Mouse (Mus musculus) erythroblast, embryonic 14.5 days (primary cell): Measurements from ENCODE around the gene Fbxo45. TPM values are rescaled to one million over a fixed set of nuclear protein-coding genes. Genes with fewer than 3 reads are reported as not detected.
A peak's percentile ranks its signal among the peaks of the same experiment; 100 is the strongest.
"Not testable (repeated sequence)": the region's sequence is repeated elsewhere in the genome, so short reads cannot be mapped to it uniquely, and the experiment has no call there.

Source experiments
- H3K27me3 ChIP-seq: 2 replicates; pipeline ENCODE4 v1.6.1; 2012; ENCODE audit warnings: inconsistent platforms; ENCODE audit not compliant: control insufficient read depth
- H3K36me3 ChIP-seq: 2 replicates; pipeline ENCODE4 v1.6.1; 2012; ENCODE audit warnings: mild to moderate bottlenecking, inconsistent platforms; ENCODE audit not compliant: control insufficient read depth
- H3K4me1 ChIP-seq: 2 replicates; pipeline ENCODE4 v1.6.1; 2012; ENCODE audit warnings: inconsistent platforms; ENCODE audit not compliant: control insufficient read depth
- H3K4me3 ChIP-seq: replicated peaks from 2 replicates; pipeline ENCODE3; 2012; ENCODE audit warnings: moderate library complexity, mild to moderate bottlenecking, inconsistent platforms
- H3K9me3 ChIP-seq: 2 replicates; pipeline ENCODE4 v1.6.1; 2012; ENCODE audit warnings: low read length, inconsistent platforms, mixed read lengths; ENCODE audit not compliant: control insufficient read depth
- GATA1 ChIP-seq: IDR thresholded peaks from 2 replicates; pipeline ENCODE4 v1.6.1; 2012; ENCODE audit warnings: low read length, inconsistent platforms, mixed read lengths
- TAL1 ChIP-seq: IDR thresholded peaks from 3 replicates; pipeline ENCODE4 v1.6.1; 2012; ENCODE audit warnings: low read length, inconsistent platforms, mixed read lengths
- polyA plus RNA-seq: library from polyadenylated mRNA; stranded (reverse); fragments of >175 nt; gene quantifications from 2 replicates; pipeline ENCODE4 v1.2.3, GENCODE M21; 2012

The Fbxo45 gene
- polyA plus RNA-seq, 1 experiment = 0.35 TPM

DNA sequence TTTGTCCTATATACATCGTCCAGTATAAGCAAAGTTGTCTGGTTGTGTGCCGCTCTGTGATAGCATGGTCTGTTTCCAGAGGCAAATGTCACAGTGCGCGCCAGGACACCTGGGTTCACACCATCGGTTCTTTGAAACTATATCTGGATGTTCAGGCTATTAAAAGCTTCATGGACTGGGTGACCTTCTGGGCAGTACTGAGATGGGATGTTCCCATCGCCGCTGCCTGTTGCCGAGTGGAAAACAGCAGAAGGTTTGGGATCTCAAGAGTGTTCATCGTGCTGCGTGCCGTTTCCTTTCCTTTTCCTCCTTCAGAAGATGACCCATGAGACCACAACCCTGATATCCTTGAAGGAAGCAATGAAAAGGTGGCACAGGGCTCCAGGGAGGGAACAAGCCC lies 24.3 kb upstream of the Fbxo45 start, which contains the start of gene Smco1:
Gene Smco1, plus strand, starts transcription at position 178 of the 400 bp plus-strand sequence.
- no peaks in the 10 kb centered on the region for H3K36me3 ChIP-seq
- H3K4me3 ChIP-seq = no peak within 1 kb of the TSS
- H3K4me1 ChIP-seq = peaks cover 5% of the 10 kb centered on the region
- TF ChIP-seq TAL1 = no peak
- no peak for TF ChIP-seq GATA1
- no peaks in the 10 kb centered on the region for H3K9me3 ChIP-seq
- H3K27me3 ChIP-seq = peaks cover 6% of the 10 kb centered on the region

DNA sequence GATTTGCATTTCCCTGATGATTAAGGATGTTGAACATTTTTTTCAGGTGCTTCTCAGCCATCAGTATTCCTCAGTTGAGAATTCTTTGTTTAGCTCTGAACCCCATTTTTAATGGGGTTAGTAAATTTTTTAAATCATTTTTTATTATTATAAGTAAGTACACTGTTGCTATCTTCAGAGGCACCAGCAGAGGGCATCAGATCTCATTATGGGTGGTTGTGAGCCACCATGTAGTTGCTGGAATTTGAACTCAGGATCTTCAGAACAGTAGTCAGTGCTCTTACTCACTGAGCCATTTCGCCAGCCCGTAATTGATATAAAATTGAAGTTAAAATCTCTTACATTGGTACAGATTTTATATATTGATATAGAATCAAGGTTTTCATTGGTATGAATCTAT lies 17.3 kb upstream of the Fbxo45 start:
- not testable (repeated sequence) for H3K4me1 ChIP-seq, H3K4me3 ChIP-seq, H3K9me3 ChIP-seq, H3K27me3 ChIP-seq, H3K36me3 ChIP-seq

DNA sequence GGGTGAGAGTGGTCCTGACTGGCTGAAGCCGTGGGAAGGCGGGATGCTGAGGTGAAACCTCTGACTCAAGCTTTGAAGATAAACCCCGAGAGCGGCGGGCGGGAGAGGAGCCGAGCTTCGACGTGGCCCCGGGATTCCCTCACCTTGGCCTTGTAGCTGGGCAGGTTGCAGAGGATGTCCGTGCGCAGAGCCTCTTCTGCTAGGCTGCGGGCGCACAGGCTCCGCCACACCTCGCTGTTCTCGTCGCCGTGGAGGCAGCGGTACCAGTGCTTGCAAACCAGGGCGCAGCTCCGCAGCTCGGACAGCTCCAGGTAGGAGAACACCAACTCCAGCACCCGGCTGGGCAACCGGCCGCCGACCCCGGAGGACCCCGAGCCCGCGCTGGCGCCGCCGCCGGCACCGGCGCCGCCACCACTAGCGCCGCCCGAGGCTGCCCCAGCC lies 587 bp downstream of the Fbxo45 start:
- peaks cover 22% of the 10 kb centered on the region for H3K36me3 ChIP-seq
- H3K9me3 ChIP-seq = no peaks in the 10 kb centered on the region
- TF ChIP-seq TAL1 = no peak
- no peak for TF ChIP-seq GATA1
- H3K4me1 ChIP-seq = peaks cover 55% of the 10 kb centered on the region
- no peaks in the 10 kb centered on the region for H3K27me3 ChIP-seq
- H3K4me3 ChIP-seq = peak overlapping the region; percentile 97

DNA sequence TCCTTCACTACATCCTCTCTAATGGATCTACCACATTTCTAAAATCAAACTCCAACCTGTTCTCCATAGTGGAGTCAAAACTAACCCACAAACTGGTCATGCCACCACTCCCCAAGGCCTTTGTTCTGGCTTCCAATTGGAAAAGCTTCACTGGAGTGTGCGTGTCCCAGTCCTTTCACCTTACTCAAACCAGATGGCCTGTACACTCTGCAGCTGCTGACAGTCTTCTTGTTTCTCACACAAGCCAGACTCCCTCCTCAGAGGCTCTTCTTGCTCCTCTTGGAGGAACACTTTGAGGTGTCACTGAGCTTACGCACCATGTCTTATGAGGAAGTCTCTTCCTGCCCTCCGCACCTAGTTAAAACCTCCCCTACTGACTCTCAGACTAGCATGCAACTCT lies 3.1 kb downstream of the Fbxo45 start:
- no peak for TF ChIP-seq TAL1
- TF ChIP-seq GATA1 = no peak
- H3K27me3 ChIP-seq = no peaks in the 10 kb centered on the region
- H3K4me3 ChIP-seq = no peak overlapping the region
- peaks cover 44% of the 10 kb centered on the region for H3K4me1 ChIP-seq
- H3K36me3 ChIP-seq = peaks cover 27% of the 10 kb centered on the region
- no peaks in the 10 kb centered on the region for H3K9me3 ChIP-seq

DNA sequence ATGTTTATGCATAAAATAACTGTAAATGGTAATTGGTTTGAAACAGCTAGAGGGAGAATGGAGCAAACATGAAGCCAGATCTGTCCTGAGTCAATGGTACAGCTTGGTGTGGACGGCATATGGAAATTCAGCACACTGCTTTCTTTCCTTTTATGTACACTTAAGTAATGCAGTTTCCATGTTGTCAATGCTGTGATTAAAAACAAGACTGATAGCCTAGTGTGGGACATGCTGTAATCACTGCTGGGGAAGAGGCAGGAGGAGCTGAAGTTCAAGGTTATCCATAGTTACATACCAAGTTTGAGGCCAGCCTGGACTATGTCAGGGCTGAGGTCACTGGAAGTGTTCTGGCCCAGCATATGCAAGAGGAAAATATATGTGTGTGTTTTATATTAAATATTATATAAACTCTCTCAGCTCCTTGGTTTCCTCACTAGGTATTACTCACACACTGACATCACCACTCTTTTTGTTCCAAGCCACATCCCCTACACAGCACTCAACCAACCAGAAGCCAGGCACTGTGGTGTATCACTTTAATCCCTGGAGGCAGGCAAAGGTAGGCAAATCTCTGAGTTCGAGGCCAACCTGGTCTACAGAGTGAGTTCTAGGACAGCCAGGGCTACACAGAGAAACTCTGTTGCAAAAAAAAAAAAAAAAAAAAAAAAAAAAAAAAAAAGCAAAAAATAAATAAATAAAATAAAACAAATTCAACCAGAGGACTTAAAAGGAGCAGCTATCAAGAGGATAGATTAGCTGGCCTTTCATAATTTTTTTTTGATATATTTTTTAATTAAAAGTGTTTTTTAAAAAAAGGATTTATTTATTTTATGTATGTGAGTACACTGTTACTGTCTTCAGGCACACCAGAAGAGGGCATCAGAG lies 7.3 kb downstream of the Fbxo45 start:
- Histone ChIP-seq H3K27me3 (no peaks in the 10 kb centered on the region), H3K9me3 (no peaks in the 10 kb centered on the region), H3K4me3 (no peak overlapping the region), H3K36me3 (peaks cover 59% of the 10 kb centered on the region), H3K4me1 (peaks cover 17% of the 10 kb centered on the region)
- TF ChIP-seq GATA1 (no peak), TAL1 (no peak)

DNA sequence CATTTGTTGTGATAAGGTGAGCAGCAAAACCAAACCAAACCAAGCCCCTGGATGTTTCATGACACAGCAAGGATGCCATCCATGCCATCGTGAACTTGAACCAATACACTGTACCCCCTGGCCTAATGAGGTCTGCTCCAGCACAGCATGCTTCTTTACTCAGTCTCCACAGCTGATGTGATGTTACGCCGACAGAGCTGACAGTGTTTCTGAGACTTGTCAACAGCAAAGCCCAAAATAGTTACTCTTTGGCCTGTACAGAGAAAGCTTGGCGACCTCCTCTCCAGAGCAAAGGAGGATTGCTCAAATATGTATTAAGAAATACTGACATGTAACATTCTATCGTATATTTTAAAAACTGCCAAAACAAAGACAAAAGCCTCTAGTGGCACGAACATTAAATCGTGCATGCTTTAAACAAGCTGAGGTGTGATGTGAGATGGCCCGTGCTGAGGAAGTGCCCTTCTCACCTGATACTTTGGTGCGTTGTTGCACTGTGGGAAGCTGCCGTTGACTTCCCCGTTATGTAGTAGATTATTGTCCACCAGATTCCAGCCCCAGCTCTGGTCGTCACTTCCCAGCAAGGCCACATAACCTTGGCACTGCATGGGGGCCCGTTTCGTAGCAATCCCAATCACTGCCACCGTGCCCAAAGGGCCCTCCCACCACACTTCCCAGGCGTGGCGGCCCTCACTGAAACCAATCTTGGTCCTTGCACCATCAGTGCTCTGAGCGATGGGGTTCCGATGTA lies 8.9 kb downstream of the Fbxo45 start:
- Histone ChIP-seq H3K36me3 (peaks cover 67% of the 10 kb centered on the region), H3K9me3 (no peaks in the 10 kb centered on the region), H3K4me1 (peaks cover 5% of the 10 kb centered on the region), H3K27me3 (no peaks in the 10 kb centered on the region), H3K4me3 (no peak overlapping the region)
- no peak for TF ChIP-seq GATA1
- TF ChIP-seq TAL1 = no peak

DNA sequence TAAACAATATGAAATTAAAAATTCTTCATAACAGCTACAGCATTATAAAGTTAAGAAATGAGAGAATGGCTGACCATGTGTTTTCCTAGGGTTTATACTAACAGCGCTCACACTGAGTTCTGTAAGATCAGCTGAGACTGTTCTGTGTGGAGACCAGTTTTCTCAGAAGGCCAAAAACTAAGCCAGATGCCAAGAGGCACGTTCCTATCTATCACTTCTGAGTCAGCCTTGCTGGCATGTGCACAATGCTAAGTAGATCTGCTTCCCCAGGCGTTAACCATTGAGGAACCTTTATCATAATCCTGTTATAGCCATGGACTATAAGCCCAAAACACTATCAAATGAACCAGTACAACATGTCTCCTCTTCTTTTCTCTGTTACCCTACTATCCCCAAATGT lies 14.9 kb downstream of the Fbxo45 start:
- H3K27me3 ChIP-seq, H3K9me3 ChIP-seq, H3K4me1 ChIP-seq, H3K4me3 ChIP-seq: not testable (repeated sequence)
- H3K36me3 ChIP-seq = peaks cover 62% of the 10 kb centered on the region

DNA sequence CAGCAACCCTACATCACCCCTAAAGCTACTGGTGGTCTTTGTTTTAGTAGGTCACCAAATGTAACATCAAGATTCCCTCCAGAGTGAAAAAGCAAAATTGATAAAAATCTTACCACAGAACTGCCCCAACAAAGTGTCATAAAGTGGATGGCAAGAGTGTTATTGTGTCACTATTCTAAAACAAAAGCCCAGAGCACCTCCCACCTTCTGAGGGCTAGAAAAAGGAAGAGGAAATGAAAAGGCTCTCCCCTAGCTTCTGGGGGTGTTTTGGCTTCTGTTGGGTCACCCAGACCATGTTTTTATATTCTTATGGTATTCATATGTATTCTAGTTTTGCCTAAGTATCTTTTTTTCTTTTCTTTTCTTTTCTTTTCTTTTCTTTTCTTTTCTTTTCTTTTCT lies 24.6 kb downstream of the Fbxo45 start:
- no peaks in the 10 kb centered on the region for H3K27me3 ChIP-seq
- no peak for TF ChIP-seq TAL1
- no peak for TF ChIP-seq GATA1
- no peaks in the 10 kb centered on the region for H3K9me3 ChIP-seq
- H3K4me3 ChIP-seq = no peak overlapping the region
- no peaks in the 10 kb centered on the region for H3K4me1 ChIP-seq
- H3K36me3 ChIP-seq = no peaks in the 10 kb centered on the region

DNA sequence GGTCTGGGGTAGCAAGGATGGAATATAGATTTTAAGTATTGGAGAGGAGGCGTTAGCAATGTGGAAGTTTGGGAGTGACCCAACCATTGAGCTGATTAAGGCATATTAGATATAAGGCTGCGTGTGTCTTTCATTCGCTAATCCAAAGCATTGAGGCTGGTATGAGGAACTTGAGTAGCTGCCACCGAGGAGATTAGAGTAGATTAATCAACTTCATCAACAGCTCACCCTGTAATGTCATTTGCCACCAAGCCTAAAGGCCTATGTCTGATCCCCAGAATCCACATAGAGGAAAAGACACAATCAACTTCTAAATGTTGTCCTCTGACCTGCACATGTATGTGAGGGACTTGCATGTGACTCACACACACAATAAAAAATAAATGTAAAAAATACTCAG lies 25.2 kb downstream of the Fbxo45 start:
- Histone ChIP-seq H3K4me3 (no peak overlapping the region), H3K36me3 (no peaks in the 10 kb centered on the region), H3K4me1 (no peaks in the 10 kb centered on the region), H3K9me3 (no peaks in the 10 kb centered on the region), H3K27me3 (no peaks in the 10 kb centered on the region)
- TF ChIP-seq TAL1 = no peak
- TF ChIP-seq GATA1 = no peak
